Mouse (Mus musculus) testis, postnatal 10 days (tissue): Measurements from ENCODE around the gene Prkcb.
A peak's percentile ranks its signal among the peaks of the same experiment; 100 is the strongest.

ENCODE experiments used
- DNase-seq: peaks from one replicate; pipeline ENCODE4 v3.0.0; 2021; ENCODE audit warnings: low spot score

Gene Prkcb

GRCm38 (mm10) chr7:122595897-122596296 lies 307.3 kb downstream of the Prkcb start:
- no peak for DNase-seq

DNA sequence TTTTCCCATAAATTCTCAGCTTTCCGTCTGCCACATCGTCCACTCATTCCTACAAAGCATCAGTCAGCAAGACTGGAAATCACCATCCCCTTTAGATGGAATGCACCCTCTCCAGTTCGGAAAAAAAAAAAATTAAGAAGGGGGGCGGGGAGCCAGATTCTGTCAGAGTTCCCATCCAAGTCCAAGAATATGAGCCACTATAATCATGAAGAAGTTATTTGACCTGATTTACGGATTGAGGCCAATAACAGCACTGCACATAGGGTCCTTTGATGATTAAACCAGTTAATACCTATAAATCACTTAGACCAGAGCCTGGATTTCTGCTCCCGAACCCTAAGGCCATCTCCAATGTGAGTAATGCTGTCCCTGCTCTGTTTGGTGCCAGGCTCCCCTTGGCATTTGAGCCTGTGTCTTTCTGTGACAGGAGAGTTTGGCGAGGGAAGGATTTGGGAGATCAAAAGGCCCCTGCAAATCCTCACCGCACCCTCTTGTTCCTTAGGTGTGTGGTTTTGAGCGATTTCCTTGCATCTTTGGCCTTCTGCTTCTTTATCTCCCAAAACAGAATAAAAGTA lies 308.1 kb downstream of the Prkcb start:
- DNase-seq, result no peak

DNA sequence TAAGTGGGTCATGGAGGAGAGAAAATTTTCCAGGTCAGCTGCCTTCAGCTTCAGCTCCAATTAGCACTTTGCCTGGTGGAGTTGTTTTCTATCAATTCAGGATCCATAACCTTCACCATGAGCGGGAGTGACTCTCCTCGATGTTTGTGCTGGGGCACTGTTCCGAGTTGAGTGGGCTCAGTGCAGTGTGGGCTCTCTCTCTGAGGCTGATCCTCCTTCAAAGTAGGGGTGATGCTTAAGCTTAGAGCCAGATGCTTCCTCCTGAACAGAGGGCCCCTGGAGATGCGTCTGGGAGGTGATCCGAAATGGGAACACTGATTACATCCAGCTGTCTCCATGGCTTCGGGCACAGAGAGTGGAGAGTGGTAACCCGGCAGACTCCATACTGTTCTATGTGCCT lies 308.8 kb downstream of the Prkcb start:
- DNase-seq, result no peak

DNA sequence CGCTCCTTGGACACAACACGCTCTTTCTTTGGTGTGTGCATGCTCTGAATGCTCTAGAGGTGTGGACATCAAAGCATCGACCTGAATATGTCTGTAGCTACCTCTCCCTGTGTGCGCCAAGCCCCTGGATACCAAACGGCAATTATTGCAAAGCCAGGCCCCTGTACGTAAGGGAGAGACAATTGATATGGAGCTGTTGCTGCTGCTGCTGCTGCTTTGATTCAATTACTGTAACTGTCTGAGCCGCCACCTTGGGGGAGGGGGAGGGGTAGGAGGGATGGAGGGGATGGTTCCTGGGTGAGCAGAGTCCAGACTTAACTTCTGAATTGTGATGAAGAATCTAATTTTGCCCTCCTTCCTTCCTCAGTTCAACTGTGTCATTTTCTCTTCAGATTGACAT lies 312.3 kb downstream of the Prkcb start:
- no peak for DNase-seq

- no peak for DNase-seq
Measured at GRCm38 (mm10) chr7:122605066-122605465, 316.5 kb downstream of the Prkcb start.

GRCm38 (mm10) chr7:122609420-122609819 lies 320.9 kb downstream of the Prkcb start:
- no peak for DNase-seq

GRCm38 (mm10) chr7:122610161-122610560 lies 321.6 kb downstream of the Prkcb start:
- no peak for DNase-seq

- no peak for DNase-seq
Measured at GRCm38 (mm10) chr7:122613876-122614275, 325.3 kb downstream of the Prkcb start.

DNA sequence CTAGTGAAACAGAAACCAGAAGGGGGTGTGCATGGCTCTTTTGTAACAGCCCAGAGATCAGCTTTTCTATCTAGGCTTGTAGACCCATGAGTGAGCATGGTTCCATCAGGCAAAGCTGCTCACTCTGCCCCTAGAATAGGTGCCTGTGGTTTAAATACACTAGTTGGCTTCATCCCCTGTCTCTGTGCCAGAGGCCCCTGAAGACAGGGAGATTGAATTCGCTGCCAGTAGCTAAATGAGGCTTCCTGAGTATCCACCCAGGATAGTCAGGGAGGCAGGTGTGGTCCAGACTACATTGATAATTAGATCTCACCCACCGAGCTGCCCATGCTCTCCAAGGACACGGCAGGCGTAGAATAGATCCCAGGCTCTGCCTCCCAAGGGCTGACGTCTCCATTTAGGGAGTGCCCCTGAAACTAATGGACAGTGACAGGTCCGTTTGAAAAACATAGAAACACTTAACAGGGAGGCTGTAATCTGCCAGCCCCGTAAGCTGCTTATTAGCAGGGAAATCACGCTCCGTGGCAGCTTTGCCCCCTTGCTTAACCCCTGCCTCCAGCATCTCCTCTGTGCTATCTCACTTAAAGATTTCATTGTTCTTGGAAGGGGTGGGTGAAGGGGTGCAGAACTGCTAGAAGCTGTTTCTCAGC lies 333.7 kb downstream of the Prkcb start:
- DNase-seq, result no peak

- DNase-seq, result no peak
Measured at GRCm38 (mm10) chr7:122623753-122624152, 335.2 kb downstream of the Prkcb start.

GRCm38 (mm10) chr7:122628050-122628449 lies 339.5 kb downstream of the Prkcb start:
- no peak for DNase-seq

GRCm38 (mm10) chr7:122630386-122630785 lies 341.8 kb downstream of the Prkcb start:
- no peak for DNase-seq

DNA sequence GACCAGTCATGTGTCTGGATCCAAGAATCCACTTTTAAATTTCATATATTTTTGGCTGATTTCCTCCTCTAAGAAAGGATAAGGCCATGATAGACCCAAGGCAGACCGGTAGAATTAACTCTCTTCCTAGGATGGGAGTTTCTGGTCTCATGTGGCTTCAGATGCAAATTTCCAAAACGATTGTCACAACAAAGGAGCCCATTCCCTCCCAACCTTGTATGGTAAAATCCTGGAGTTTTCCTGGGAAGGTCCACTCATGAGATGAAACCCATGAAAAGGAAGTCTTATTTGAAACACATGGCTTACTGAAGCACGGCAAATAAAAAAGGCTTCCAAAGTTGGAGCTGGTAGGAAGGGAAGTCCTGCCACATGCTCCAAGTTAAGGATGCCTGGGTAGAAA lies 342.6 kb downstream of the Prkcb start:
- DNase-seq, result no peak

- no peak for DNase-seq
Measured at GRCm38 (mm10) chr7:122632946-122633345, 344.4 kb downstream of the Prkcb start.

GRCm38 (mm10) chr7:122633463-122633862 lies 344.9 kb downstream of the Prkcb start:
- no peak for DNase-seq

DNA sequence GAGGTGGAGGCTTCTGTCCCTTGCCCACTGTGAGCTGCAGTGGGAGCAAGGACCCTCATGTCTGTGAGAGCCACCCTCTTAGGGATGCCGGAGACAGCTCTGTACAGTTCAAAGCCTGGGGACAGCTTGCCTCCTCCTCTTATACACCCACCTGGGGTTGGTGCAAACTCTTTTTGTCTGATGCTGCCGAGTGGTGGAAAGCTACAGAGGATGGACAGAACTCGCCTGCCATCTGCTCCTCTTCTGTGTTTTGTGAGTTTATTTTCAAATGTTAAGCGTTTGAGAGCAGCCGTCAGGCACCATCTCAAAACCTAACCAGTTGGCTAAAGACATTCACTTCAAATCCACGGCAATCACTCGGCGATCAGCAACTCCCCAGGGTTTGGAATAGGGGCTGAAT lies 355.1 kb downstream of the Prkcb start:
- DNase-seq, result no peak

DNA sequence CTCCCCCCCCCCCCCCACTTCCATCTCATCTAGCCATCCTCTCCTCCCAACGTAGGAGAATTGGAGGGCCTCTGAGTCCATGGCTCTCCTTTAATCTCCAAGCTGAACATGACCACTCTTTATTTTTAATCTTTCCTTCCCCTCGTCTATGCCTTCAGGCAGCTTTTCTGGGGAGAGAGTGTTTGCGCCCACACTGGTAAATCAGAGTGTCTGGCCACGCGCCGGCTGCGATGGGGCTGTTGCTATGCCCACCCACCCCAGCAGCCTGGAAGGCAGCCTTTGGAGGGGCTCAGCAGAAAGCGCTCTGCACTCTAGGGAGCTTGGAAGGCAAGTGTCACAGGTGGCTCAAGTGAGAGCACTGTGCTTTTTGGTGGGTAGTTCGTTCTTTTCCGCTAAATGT lies 360.8 kb downstream of the Prkcb start:
- DNase-seq, result no peak

DNA sequence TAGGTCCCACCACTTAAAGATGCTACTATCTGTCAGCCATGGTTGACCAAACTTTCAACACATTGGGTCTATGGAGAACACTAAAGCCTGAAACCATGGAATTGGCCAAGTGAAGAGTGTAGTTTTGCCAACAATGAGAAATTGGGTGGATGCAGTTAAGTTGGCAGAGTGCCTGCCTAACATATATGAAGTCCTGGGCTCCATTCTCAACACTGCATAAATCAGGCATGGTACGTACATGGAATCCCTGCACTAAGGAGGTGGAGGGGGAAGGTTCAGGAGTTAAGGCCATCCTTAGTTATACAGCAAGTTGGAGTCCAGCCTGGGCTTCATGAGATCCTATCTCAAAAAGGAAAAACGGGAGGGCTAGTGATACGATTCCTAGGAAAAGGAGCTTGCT lies 364.0 kb downstream of the Prkcb start:
- DNase-seq, result no peak

- DNase-seq, result no peak
Measured at GRCm38 (mm10) chr7:122656671-122657070, 368.1 kb downstream of the Prkcb start.

DNA sequence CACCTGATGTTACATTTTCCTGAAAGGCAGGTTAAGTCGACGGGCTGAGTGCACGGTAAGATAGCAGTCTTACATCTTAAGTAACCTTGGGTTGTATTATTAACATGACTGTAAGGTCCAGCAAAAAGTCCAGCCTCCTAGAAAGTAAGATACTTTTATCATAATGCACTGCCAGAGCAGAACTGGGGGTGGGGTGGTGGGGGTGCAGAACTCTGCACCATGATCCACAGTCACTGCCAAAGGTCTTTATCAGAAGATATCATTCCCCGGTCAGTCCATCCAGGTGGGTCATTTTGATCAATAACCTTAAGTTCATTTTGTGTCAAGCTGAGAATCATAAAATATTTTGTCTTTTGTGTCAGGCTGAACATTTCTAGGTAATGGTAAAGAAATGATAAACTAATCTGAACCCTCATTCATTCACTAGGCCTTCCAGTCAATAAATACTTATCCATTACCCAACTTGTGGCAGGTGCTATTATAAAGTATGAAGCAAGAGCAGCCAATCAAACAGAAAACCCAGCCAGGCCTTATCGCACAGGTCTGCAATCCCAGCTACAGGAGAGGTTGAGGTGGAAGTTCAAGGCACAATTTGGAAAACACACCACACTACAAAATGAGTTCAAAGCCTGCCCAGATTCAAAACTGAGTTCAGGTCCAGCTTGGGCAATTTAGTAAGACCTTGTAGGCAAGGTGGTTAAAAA lies 369.0 kb downstream of the Prkcb start:
- no peak for DNase-seq

GRCm38 (mm10) chr7:122665311-122666049 lies 376.9 kb downstream of the Prkcb start:
- DNase-seq, result no peak

GRCm38 (mm10) chr7:122667903-122668302 lies 379.4 kb downstream of the Prkcb start:
- DNase-seq, result peak; percentile 41

DNA sequence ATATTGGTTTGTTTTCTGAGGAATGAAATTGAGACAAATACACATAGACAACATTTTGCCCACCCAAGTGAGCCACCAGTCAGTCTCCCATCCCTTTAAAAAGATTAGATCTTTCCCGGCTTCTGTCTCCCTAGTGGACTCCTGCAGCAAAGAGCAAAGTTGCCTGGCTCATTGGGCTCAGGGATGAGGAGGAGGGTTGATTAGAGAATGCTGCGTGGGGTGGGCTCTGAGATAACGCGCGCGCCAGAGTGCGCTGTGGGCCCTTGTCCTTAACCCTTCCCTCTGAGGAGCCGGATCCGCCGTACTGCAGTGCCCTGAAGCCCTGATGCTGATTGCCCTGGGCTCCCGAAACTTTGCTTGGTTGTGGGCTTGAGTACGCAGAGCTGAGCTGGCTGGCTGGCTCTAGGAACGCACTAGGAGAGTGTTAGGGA lies 381.9 kb downstream of the Prkcb start, which contains the start of gene Cacng3:
Cacng3 (plus strand) TSS at position 51 of the 431 bp plus-strand sequence.
- DNase-seq, result no peak
